Mouse (Mus musculus): ENCODE measurements at regions not wholly inside any gene's neighbourhood (a gene's known extent, or its start where the extent isn't known, plus 50 kb on each side); places are given as distances from the start of the nearest gene placed in this dataset.
"Not testable (repeated sequence)": the region's sequence is repeated elsewhere in the genome, so short reads cannot be mapped to it uniquely, and the experiment has no call there.

DNA sequence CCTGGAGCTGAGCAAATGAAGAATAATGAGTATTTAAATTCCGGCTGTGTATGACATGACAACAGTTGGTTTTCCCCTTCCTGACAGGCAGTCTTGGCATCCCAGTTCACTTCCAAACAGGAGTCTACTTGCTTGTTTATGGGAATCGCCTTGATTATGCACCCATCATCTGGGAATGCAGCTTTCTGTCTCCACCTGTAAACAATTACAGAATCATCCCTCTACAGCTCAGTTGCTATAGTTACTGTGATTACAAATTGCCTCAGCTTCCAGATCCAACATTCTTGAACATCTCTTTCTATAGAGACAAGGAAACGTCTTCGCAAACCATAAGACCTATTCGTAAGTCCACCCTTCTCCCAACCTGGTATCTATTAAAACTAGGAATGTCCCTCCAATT is 582.6 kb upstream of the Igfbp3 start:
- no peak for DNase-seq

DNA sequence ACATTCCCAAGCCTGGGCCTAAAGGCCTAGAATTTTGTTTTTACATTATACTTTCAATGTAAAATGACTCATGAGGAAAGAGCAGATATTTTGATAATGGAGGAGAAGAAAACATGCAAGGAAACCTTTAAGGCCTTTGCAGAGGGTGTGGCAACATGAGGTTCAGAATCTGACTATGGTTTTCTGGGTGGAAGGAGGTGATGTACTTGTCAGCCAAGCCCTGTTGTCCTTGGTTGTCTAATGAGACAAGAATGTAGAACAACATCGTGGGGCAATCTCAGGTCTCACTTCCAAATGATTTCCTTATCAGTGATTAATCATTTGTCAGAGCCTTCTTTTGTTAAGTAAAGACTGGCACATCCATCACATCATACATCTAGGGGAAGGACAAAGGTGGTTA is 580.5 kb upstream of the Igfbp3 start:
- no peak for DNase-seq

DNA sequence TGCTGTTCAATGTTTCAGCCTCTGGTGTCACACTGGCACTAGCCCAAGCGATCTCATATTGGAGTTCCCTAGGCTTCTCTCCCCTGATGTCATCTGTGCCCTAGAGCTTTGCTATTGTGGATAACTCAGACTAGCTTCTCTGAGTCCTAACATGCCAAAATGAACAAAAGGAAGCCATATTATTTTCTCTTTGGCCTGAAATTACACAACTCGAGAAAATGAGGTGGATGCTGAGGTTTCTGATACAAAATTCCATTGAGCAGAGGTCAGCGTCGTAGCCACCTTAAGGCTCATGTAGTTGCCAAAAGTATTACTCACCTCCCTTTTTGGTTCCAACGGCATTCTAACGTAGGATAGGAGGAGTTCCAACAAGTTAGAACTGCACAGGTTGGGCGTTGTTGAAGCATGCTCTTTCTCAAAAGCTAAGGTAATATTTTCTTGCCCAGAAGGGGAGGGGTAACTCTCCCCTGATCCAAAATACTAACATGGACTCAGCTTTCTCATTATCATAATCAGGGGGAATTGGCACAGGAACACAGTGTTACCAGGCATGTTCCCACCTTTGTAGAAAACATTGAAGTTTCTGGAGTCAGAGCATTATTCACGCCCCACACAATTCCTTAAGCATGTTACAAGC is 566.9 kb upstream of the Igfbp3 start:
- no peak for DNase-seq

DNA sequence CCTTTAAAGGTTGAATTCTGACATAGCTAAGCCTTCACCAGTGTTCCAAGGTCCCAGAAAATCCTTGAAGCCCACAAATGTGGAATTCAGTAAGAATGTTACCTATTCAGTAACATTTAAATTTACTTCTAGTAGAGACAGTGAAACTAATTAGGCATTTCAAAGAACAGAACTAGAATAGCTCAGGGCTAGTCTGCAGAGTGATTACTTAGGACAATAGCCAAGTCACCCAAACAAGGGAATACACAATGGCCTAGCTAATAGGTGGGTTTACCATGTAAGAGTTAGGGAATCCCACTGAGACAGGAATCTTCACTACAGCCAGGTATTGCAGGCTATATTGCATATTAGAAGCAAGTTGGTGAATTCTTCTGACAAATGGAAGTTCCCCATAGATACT is 561.6 kb upstream of the Igfbp3 start:
- DNase-seq = not testable (repeated sequence)

DNA sequence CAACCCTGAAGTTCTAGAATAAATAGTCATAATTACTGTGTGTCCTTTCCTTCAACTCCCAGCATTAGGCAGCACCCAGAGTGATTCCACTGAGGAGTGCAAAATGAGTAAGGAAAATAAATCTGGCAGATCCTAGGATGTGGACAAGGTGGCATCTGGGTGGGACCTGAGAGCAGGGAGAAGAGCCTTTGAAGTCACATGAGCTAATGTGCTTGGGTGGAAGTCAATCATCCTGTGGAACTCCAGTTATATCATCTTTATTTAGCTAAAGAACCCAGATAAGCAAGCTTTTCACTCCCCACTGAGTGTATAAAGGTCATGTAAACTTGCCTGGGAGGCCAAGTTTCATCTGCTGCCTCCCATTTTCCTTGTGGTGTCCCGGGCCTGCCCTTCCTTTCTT is 551.6 kb upstream of the Igfbp3 start:
- DNase-seq = peak; percentile 77

DNA sequence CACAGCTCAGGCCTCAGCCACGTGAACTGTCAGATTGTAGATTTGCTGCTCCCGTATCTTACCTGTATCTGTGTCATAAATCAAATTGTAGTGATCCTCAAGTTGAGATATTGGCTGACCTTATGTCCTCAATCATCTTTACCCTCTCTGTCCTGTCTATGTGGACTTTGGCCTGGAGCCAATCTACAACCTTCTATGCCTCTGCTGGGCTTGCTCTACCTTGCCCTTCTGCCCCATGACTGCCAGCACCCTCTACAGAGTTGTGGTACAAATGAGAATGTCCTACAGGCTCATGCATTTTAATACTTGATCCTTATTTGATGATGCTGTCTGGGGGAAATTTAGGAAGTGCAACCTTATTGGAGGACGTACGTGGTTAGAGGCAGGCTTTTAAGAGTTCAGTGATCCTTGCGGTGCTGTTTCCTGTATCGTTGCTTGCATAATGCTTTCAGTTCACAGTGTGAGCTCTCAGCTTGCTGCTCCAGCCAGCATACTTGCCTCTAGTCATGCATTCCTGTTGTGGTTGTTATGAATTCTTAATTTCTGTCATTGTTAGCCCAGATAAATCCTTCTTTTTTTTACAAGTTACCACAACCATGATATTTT is 545.2 kb upstream of the Igfbp3 start:
- DNase-seq = peak; percentile 74
